Mouse (Mus musculus) olfactory bulb, adult 2 months (tissue): ENCODE data around the gene Phf20.

ENCODE experiments used
- CTCF ChIP-seq: fragments of 200-500 bp; IDR thresholded peaks from 2 replicates; pipeline ENCODE4 v1.5.1; 2012; ENCODE audit warnings: low read depth, mild to moderate bottlenecking, low read length, moderate library complexity; ENCODE audit not compliant: insufficient read depth
- POLR2A ChIP-seq: fragments of 200-500 bp; IDR thresholded peaks from 2 replicates; pipeline ENCODE4 v1.6.1; 2012; ENCODE audit warnings: mild to moderate bottlenecking, low read depth, low read length, moderate library complexity; ENCODE audit not compliant: insufficient read depth

- no peak for TF ChIP-seq CTCF
- no peak for TF ChIP-seq POLR2A
Observed at GRCm38 (mm10) chr2:156192068-156192467, 4.2 kb upstream of the Phf20 start.
